Mouse (Mus musculus) heart, embryonic 15.5 days (tissue): Measurements from ENCODE around the gene Adora2a. TPM values are rescaled to one million over a fixed set of nuclear protein-coding genes. Genes with fewer than 3 reads are reported as not detected.

Source experiments
- ATAC-seq: fragments of 200-750 bp; cut with Nextera tagmentation; replicated peaks from 2 replicates; pipeline ENCODE4 v1.8.0; 2017; ENCODE audit warnings: low read depth, moderate TSS enrichment; ENCODE audit not compliant: insufficient number of reproducible peaks, insufficient read depth, low FRiP score
- H3K27ac ChIP-seq: fragments of 300-500 bp; sonication (generic); 2 replicates; pipeline ENCODE4 v1.5.1; 2015; ENCODE audit warnings: mild to moderate bottlenecking, inconsistent platforms
- H3K27me3 ChIP-seq: fragments of 300-500 bp; sonication (generic); 2 replicates; pipeline ENCODE4 v1.6.1; 2015; ENCODE audit warnings: inconsistent platforms
- H3K36me3 ChIP-seq: fragments of 300-500 bp; sonication (generic); 2 replicates; pipeline ENCODE4 v1.6.1; 2015; ENCODE audit warnings: mild to moderate bottlenecking, inconsistent platforms
- H3K4me1 ChIP-seq: fragments of 300-500 bp; sonication (generic); replicated peaks from 2 replicates; pipeline ENCODE4 v1.6.1; 2015; ENCODE audit warnings: inconsistent platforms
- H3K4me2 ChIP-seq: fragments of 300-500 bp; sonication (generic); 2 replicates; pipeline ENCODE4 v1.6.1; 2015; ENCODE audit warnings: inconsistent platforms, mild to moderate bottlenecking, moderate library complexity
- H3K4me3 ChIP-seq: fragments of 300-500 bp; sonication (generic); 2 replicates; pipeline ENCODE4 v1.5.1; 2015; ENCODE audit warnings: mild to moderate bottlenecking, inconsistent platforms
- H3K9ac ChIP-seq: fragments of 300-500 bp; sonication (generic); 2 replicates; pipeline ENCODE4 v1.6.1; 2015; ENCODE audit warnings: mild to moderate bottlenecking, inconsistent platforms
- H3K9me3 ChIP-seq: fragments of 300-500 bp; sonication (generic); replicated peaks from 2 replicates; pipeline ENCODE4 v1.6.1; 2016; ENCODE audit warnings: inconsistent platforms
- WGBS: fragments of 180-500 bp; shearing (Covaris S2); methylation state at CpG from one replicate; pipeline ENCODE4 v1.1.7; 2015; ENCODE audit warnings: mixed read lengths; 5-methylcytosine and 5-hydroxymethylcytosine counted together
- polyA plus RNA-seq: library from polyadenylated mRNA; unstranded; fragments of >200 nt; fragmentation: Nextera tagmentation; extraction: Ambion mirVana; gene quantifications from 2 replicates; pipeline ENCODE4 v1.2.1, GENCODE M21; 2015

Gene Adora2a
- polyA plus RNA-seq, 1 experiment from 2014 or later = 5.7 TPM

DNA sequence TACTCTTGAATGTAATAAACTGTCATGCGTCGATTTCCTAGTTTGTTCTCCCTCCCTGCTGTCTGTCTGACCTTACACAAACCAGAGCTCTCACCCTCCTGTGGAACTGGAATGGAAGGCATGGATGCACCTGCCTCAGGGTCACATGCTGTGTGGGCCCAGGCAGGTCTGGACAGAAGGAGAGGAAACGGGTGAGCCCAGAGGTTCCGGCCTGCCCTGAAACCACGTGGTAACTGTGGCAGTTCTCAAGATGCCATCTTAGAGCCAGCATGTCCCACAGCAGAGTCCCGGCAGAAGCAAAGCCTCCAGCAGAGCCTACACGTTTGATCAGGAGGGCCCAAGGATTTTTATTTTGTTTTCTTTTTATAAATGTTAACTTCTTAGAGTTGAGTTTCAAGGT, 4.3 kb upstream of the Adora2a start:
- no peak overlapping the region for H3K9ac ChIP-seq
- no peaks in the 10 kb centered on the region for H3K27me3 ChIP-seq
- H3K36me3 ChIP-seq = peaks cover 36% of the 10 kb centered on the region
- H3K4me3 ChIP-seq = no peak overlapping the region
- peaks cover 37% of the 10 kb centered on the region for H3K4me1 ChIP-seq
- H3K27ac ChIP-seq = no peak overlapping the region
- no peak overlapping the region for H3K4me2 ChIP-seq
- H3K9me3 ChIP-seq = no peaks in the 10 kb centered on the region
- ATAC-seq = no peak
- WGBS = 65% methylated on average over 7 of the region's 7 CpGs

- H3K9me3 ChIP-seq = no peaks in the 10 kb centered on the region
- no peak overlapping the region for H3K4me3 ChIP-seq
- H3K27me3 ChIP-seq = 0 out of 2 replicates have a peak, but pooled peaks cover 4% of the 10 kb centered on the region
- WGBS = 60% methylated on average over 6 of the region's 6 CpGs
- peaks cover 19% of the 10 kb centered on the region; the same call in 1 of the 2 replicates for H3K36me3 ChIP-seq
- no peak overlapping the region for H3K4me2 ChIP-seq
- no peak overlapping the region for H3K9ac ChIP-seq
- H3K27ac ChIP-seq = peak overlapping the region; percentile 63
- 0 out of 2 replicates have a peak, but pooled peaks have one; percentile 24 for ATAC-seq
- peaks cover 39% of the 10 kb centered on the region for H3K4me1 ChIP-seq
Observed at GRCm38 (mm10) chr10:75314190-75314980, 2.3 kb upstream of the Adora2a start.

- 65% methylated on average over 8 of the region's 8 CpGs for WGBS
- peaks cover 39% of the 10 kb centered on the region for H3K4me1 ChIP-seq
- 0 out of 2 replicates have a peak, but pooled peaks cover 8% of the 10 kb centered on the region for H3K27me3 ChIP-seq
- no peak overlapping the region for H3K4me3 ChIP-seq
- no peaks in the 10 kb centered on the region for H3K9me3 ChIP-seq
- peaks cover 10% of the 10 kb centered on the region; the same call in 1 of the 2 replicates for H3K36me3 ChIP-seq
- H3K4me2 ChIP-seq = 0 out of 2 replicates have a peak overlapping the region, but pooled peaks have one; percentile 89
- no peak for ATAC-seq
- H3K27ac ChIP-seq = peak overlapping the region; percentile 70; the same call in 1 of the 2 replicates
- H3K9ac ChIP-seq = no peak overlapping the region
Observed at GRCm38 (mm10) chr10:75315756-75316155, 921 bp upstream of the Adora2a start.

DNA sequence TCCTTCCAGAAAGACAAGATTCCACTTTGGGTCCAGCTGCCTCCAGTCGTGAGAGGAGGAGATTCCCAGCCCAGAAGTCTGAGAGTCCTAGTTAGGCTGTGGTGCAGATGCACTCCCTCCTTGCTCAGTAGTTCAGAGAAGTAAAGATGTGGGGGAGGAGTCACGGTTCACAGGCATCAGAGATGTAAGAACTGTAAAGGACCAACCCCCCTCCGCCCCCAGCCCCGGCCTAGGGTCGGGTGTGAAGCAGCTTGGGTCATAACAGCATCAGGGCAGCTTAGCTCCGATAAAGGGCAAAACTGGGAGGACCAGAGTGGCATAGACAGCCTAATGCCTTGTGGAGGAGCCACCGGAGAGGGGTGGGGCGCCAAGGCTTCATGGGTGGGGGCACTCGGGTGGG, 205 bp upstream of the Adora2a start:
- peak; percentile 17; the same call in 1 of the 2 replicates for ATAC-seq
- Histone ChIP-seq H3K4me3 (peak overlapping the region; percentile 64), H3K27me3 (0 out of 2 replicates have a peak, but pooled peaks cover 8% of the 10 kb centered on the region), H3K4me1 (peaks cover 39% of the 10 kb centered on the region), H3K9me3 (no peaks in the 10 kb centered on the region), H3K4me2 (peak overlapping the region; percentile 89), H3K36me3 (peaks cover 7% of the 10 kb centered on the region; the same call in 1 of the 2 replicates), H3K27ac (peak overlapping the region; percentile 70), H3K9ac (peak overlapping the region; percentile 71)
- 4% methylated on average over 9 of the region's 9 CpGs for WGBS

DNA sequence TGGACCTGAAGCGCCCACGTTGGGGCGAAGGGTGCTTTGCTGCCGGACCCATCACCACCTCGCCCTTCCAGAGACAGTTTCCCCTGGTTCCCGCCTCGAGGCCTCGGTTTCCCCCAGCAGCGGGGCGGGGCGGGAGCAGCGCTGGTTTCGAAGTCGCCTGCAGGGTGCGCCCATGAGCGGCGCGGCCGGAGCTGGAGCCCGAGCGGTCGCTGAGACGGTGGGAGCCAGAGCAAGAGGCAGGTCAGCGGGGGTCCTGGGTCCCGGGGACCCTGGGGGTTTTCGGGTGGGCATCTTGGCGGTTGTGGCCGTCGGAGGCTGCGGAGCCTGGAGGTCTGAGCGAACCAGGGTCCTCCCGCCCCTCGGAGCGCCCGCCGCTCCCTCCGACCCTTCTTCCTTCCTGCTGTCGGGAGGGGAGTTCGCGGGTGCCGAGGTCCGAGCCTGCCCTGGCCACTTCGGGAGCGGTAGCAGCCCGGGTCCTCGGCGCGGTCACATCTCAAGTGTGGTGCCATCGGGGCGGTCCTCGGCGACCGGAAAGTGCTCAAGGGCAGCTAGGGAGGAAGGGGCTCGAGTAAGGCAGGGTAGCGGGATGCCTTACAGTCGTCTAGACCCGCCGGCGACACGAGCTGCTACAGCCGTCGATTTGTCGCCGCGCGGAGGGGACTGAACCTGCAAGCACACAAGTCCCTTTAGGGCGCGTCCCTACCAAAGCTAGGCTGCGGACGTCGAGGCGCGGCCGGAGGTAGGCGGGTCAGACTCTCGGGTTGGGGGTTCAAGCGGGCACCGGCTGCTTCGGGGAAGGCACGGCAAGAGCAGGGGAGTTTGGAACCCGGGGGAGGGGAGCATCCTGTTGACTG, 458 bp downstream of the Adora2a start:
- Histone ChIP-seq H3K9ac (peak overlapping the region; percentile 71), H3K4me3 (peak overlapping the region; percentile 64), H3K9me3 (no peaks in the 10 kb centered on the region), H3K4me2 (peak overlapping the region; percentile 89), H3K4me1 (peaks cover 39% of the 10 kb centered on the region), H3K27me3 (0 out of 2 replicates have a peak, but pooled peaks cover 8% of the 10 kb centered on the region), H3K36me3 (0 out of 2 replicates have a peak, but pooled peaks cover 3% of the 10 kb centered on the region), H3K27ac (peak overlapping the region; percentile 70)
- under 1% methylated on average over 80 of the region's 81 CpGs for WGBS
- peak; percentile 57 for ATAC-seq

- H3K4me2 ChIP-seq = peak overlapping the region; percentile 89
- no peaks in the 10 kb centered on the region for H3K36me3 ChIP-seq
- H3K4me3 ChIP-seq = peak overlapping the region; percentile 64
- no peaks in the 10 kb centered on the region for H3K9me3 ChIP-seq
- H3K27ac ChIP-seq = 0 out of 2 replicates have a peak overlapping the region, but pooled peaks have one; percentile 70
- 73% methylated on average over 6 of the region's 6 CpGs for WGBS
- H3K27me3 ChIP-seq = 0 out of 2 replicates have a peak, but pooled peaks cover 8% of the 10 kb centered on the region
- H3K9ac ChIP-seq = peak overlapping the region; percentile 71; the same call in 1 of the 2 replicates
- peaks cover 38% of the 10 kb centered on the region for H3K4me1 ChIP-seq
- no peak for ATAC-seq
Observed at GRCm38 (mm10) chr10:75318206-75318605, 1.5 kb downstream of the Adora2a start.

GRCm38 (mm10) chr10:75320321-75320720, 3.6 kb downstream of the Adora2a start:
- no peak overlapping the region for H3K9ac ChIP-seq
- no peak overlapping the region for H3K4me3 ChIP-seq
- no peaks in the 10 kb centered on the region for H3K9me3 ChIP-seq
- 50% methylated on average over 4 of the region's 4 CpGs for WGBS
- H3K27ac ChIP-seq = no peak overlapping the region
- 0 out of 2 replicates have a peak, but pooled peaks cover 8% of the 10 kb centered on the region for H3K27me3 ChIP-seq
- peak overlapping the region; percentile 89 for H3K4me2 ChIP-seq
- no peaks in the 10 kb centered on the region for H3K36me3 ChIP-seq
- H3K4me1 ChIP-seq = peaks cover 22% of the 10 kb centered on the region
- ATAC-seq = no peak

DNA sequence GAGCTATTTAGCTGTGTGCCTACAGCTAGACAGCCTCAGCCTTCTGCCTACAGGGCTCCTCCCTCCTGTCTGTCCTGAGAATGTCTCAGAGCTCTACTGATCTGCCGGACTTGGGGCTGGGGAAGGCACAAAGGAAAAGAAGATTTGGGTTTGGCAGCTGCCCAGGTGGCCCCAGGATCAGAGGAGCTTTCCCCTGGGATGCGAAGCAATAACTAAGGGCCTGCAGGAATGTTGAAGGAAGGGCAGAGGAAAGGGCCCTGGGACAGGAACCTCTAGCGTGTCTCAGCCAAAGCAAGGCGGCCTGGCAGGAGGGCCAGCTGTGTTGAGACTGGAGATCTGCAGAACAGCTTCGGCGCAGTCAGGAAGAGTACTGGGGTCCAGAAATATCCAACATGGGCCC, 6.3 kb downstream of the Adora2a start:
- ATAC-seq = no peak
- no peaks in the 10 kb centered on the region for H3K9me3 ChIP-seq
- H3K4me3 ChIP-seq = no peak overlapping the region
- H3K27me3 ChIP-seq = 0 out of 2 replicates have a peak, but pooled peaks cover 6% of the 10 kb centered on the region
- H3K27ac ChIP-seq = no peak overlapping the region
- 56% methylated on average over 6 of the region's 6 CpGs for WGBS
- no peaks in the 10 kb centered on the region for H3K36me3 ChIP-seq
- peaks cover 17% of the 10 kb centered on the region for H3K4me1 ChIP-seq
- no peak overlapping the region for H3K4me2 ChIP-seq
- H3K9ac ChIP-seq = no peak overlapping the region

- no peaks in the 10 kb centered on the region for H3K9me3 ChIP-seq
- H3K27ac ChIP-seq = no peak overlapping the region
- no peak overlapping the region for H3K4me3 ChIP-seq
- 70% methylated on average over 8 of the region's 8 CpGs for WGBS
- H3K4me2 ChIP-seq = no peak overlapping the region
- H3K9ac ChIP-seq = no peak overlapping the region
- H3K4me1 ChIP-seq = peaks cover 17% of the 10 kb centered on the region
- H3K36me3 ChIP-seq = no peaks in the 10 kb centered on the region
- 0 out of 2 replicates have a peak, but pooled peaks cover 5% of the 10 kb centered on the region for H3K27me3 ChIP-seq
- ATAC-seq = no peak
Observed at GRCm38 (mm10) chr10:75323986-75324385, 7.3 kb downstream of the Adora2a start.

DNA sequence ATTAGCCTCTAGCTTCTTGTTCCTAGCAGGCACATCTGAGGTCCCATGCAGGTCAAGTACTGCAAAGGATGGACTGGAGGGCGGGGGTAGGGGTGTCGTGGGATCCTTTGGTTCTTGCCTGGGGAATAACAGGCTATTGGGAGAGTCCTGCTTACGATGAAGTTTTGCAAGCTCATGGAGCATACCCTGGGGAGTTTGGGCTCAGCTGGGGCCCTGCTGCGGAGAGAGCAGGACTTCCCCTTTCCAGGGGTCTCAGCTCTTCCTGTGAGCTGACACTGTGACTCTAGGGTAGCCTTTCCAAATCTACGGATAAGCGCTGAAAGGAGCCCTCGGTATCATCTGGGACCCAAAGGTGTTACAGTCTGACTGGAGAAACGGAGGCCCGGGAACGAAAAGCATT, 7.7 kb downstream of the Adora2a start:
- H3K27me3 ChIP-seq = 0 out of 2 replicates have a peak, but pooled peaks cover 4% of the 10 kb centered on the region
- H3K9ac ChIP-seq = no peak overlapping the region
- no peak overlapping the region for H3K4me2 ChIP-seq
- no peaks in the 10 kb centered on the region for H3K36me3 ChIP-seq
- peaks cover 17% of the 10 kb centered on the region for H3K4me1 ChIP-seq
- 66% methylated on average over 10 of the region's 10 CpGs for WGBS
- H3K9me3 ChIP-seq = no peaks in the 10 kb centered on the region
- no peak overlapping the region for H3K4me3 ChIP-seq
- no peak for ATAC-seq
- no peak overlapping the region for H3K27ac ChIP-seq

- no peak for ATAC-seq
- no peaks in the 10 kb centered on the region for H3K36me3 ChIP-seq
- H3K4me1 ChIP-seq = peaks cover 17% of the 10 kb centered on the region
- H3K4me2 ChIP-seq = no peak overlapping the region
- H3K9me3 ChIP-seq = no peaks in the 10 kb centered on the region
- H3K27ac ChIP-seq = no peak overlapping the region
- 91% methylated on average over 23 of the region's 23 CpGs for WGBS
- H3K9ac ChIP-seq = no peak overlapping the region
- no peaks in the 10 kb centered on the region for H3K27me3 ChIP-seq
- no peak overlapping the region for H3K4me3 ChIP-seq
Observed at GRCm38 (mm10) chr10:75325821-75326220, 9.1 kb downstream of the Adora2a start.
